Mouse (Mus musculus): Measurements from ENCODE around the gene Cldn34b1. TPM values are rescaled to one million over a fixed set of nuclear protein-coding genes. Genes with fewer than 3 reads are reported as not detected.
"Not testable (repeated sequence)": the region's sequence is repeated elsewhere in the genome, so short reads cannot be mapped to it uniquely, and the experiment has no call there.

Gene Cldn34b1
- total RNA-seq (2021) (not detected), polyA plus RNA-seq (2012; rRNA removed) (not detected in 2 replicates)
- long read RNA-seq = 0 reads

DNA sequence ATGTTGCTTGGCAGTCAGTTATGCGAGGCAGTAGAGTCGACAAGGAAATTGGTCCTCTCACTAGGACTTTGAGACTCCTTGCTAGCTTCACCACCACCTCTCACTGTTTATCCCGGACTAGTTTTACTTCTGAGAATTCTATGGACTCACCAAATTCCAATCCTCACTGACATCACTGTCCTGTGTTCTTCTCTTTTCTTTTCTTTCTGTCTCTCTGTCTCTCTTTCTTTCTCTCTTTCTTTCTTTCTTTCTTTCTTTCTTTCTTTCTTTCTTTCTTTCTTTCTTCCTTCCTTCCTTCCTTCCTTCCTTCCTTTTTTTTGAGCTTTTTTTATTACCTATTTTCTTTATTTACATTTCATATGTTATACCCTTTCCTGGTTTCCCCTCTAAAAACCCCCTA lies at the start of gene Cldn34b1:
Gene Cldn34b1, minus strand, starts transcription at position 101 of the 400 bp plus-strand sequence.
- not testable (repeated sequence) for DNase-seq

DNA sequence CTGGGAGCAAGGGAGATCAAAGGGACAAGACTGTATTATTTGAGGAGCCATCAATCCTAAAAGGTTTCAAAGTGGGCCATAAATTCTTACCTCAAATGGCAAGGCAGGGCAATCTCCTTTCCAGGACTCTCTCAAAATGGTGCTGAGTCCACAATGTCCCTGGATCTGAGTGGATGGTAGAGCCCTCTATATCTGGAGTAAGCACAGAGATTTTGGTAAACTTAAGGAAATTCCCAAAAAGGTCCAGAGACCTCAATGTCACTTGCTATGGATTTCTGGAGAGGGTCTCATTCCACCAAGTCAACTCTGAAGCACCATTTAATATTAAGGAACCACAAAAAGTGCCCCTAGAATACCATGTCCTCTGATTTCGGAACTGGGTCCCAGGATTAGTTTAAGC lies 45.8 kb upstream of the Cldn34b1 start, which contains the start of gene Magea6:
Gene Magea6, minus strand, starts transcription at position 101 of the 400 bp plus-strand sequence.
- DNase-seq = not testable (repeated sequence)

Other genes starting within 250 kb of the Cldn34b1 start
- not detected for gene Magea6, start 45.7 kb upstream of the Cldn34b1 start, total RNA-seq (2021)
- not detected in 2 replicates for gene Magea6, start 45.7 kb upstream of the Cldn34b1 start, polyA plus RNA-seq (2012; rRNA removed)
- not detected for gene Magea3, start 59.2 kb upstream of the Cldn34b1 start, total RNA-seq (2021)
- not detected in 2 replicates for gene Magea3, start 59.2 kb upstream of the Cldn34b1 start, polyA plus RNA-seq (2012; rRNA removed)
- gene Magea8, start 105.6 kb upstream of the Cldn34b1 start, total RNA-seq (2021) = not detected
- gene Magea8, start 105.6 kb upstream of the Cldn34b1 start, polyA plus RNA-seq (2012; rRNA removed) = not detected in 2 replicates
- gene Magea5, start 172.9 kb upstream of the Cldn34b1 start, total RNA-seq (2021) = not detected
- not detected in 2 replicates for gene Magea5, start 172.9 kb upstream of the Cldn34b1 start, polyA plus RNA-seq (2012; rRNA removed)
- not detected for gene Magea1, start 199.5 kb upstream of the Cldn34b1 start, total RNA-seq (2021)
- not detected in 2 replicates for gene Magea1, start 199.5 kb upstream of the Cldn34b1 start, polyA plus RNA-seq (2012; rRNA removed)
- not detected for gene Magea2, start 203.4 kb upstream of the Cldn34b1 start, total RNA-seq (2021)
- gene Magea2, start 203.4 kb upstream of the Cldn34b1 start, polyA plus RNA-seq (2012; rRNA removed) = not detected in 2 replicates
- not detected for gene Cldn34b2, start 238.1 kb upstream of the Cldn34b1 start, total RNA-seq (2021)
- not detected in 2 replicates for gene Cldn34b2, start 238.1 kb upstream of the Cldn34b1 start, polyA plus RNA-seq (2012; rRNA removed)